Mouse (Mus musculus): ENCODE measurements around the gene Vcp.

Vcp gene

GRCm38 (mm10) chr4:42973868-42974267, 26.4 kb downstream of the Vcp start:
- in situ Hi-C loops (cut with MboI; ENCODE audit: low sequenced_read_pairs), result no loop called here

GRCm38 (mm10) chr4:42972952-42973351, 27.4 kb downstream of the Vcp start:
- in situ Hi-C loops (cut with MboI; ENCODE audit: low sequenced_read_pairs), result no loop called here

GRCm38 (mm10) chr4:42969304-42969703, 31.0 kb downstream of the Vcp start, which contains the start of gene 1700022I11Rik:
1700022I11Rik (plus strand) TSS chr4:42969604.
- in situ Hi-C loops (cut with MboI; ENCODE audit: low sequenced_read_pairs), result no loop called here

- in situ Hi-C loops (cut with MboI; ENCODE audit: low sequenced_read_pairs), result no loop called here
Observed at GRCm38 (mm10) chr4:42965039-42965719, 35.1 kb downstream of the Vcp start.

GRCm38 (mm10) chr4:42963480-42963879, 36.8 kb downstream of the Vcp start:
- in situ Hi-C loops (cut with MboI; ENCODE audit: low sequenced_read_pairs), result loop anchor here (5.0 kb wide), 1 partner anchor 91 kb away; the partner anchor contains the start of gene Fam205c

GRCm38 (mm10) chr4:42961592-42961991, 38.7 kb downstream of the Vcp start:
- in situ Hi-C loops (cut with MboI; ENCODE audit: low sequenced_read_pairs), result loop anchor here (5.0 kb wide), 1 partner anchor 89 kb away; the partner anchor contains the start of gene Fam205c

- in situ Hi-C loops (cut with MboI; ENCODE audit: low sequenced_read_pairs), result no loop called here
Observed at GRCm38 (mm10) chr4:42959382-42959781, 40.9 kb downstream of the Vcp start.

GRCm38 (mm10) chr4:42958942-42959341, 41.4 kb downstream of the Vcp start:
- in situ Hi-C loops (cut with MboI; ENCODE audit: low sequenced_read_pairs), result no loop called here

- in situ Hi-C loops (cut with MboI; ENCODE audit: low sequenced_read_pairs), result no loop called here
Observed at GRCm38 (mm10) chr4:42957979-42958378, 42.3 kb downstream of the Vcp start.

GRCm38 (mm10) chr4:42957306-42957705, 43.0 kb downstream of the Vcp start:
- in situ Hi-C loops (cut with MboI; ENCODE audit: low sequenced_read_pairs), result no loop called here

GRCm38 (mm10) chr4:42956581-42956980, 43.7 kb downstream of the Vcp start:
- in situ Hi-C loops (cut with MboI; ENCODE audit: low sequenced_read_pairs), result no loop called here

- in situ Hi-C loops (cut with MboI; ENCODE audit: low sequenced_read_pairs), result no loop called here
Observed at GRCm38 (mm10) chr4:42955200-42955599, 45.1 kb downstream of the Vcp start.

GRCm38 (mm10) chr4:42954297-42954696, 46.0 kb downstream of the Vcp start:
- in situ Hi-C loops (cut with MboI; ENCODE audit: low sequenced_read_pairs), result no loop called here

GRCm38 (mm10) chr4:42953435-42954094, 46.7 kb downstream of the Vcp start:
- in situ Hi-C loops (cut with MboI; ENCODE audit: low sequenced_read_pairs), result no loop called here

- in situ Hi-C loops (cut with MboI; ENCODE audit: low sequenced_read_pairs), result no loop called here
Observed at GRCm38 (mm10) chr4:42952563-42952962, 47.7 kb downstream of the Vcp start.

- in situ Hi-C loops (cut with MboI; ENCODE audit: low sequenced_read_pairs), result no loop called here
Observed at GRCm38 (mm10) chr4:42951206-42952195, 48.8 kb downstream of the Vcp start.

GRCm38 (mm10) chr4:42950065-42950558, 50.2 kb downstream of the Vcp start:
- in situ Hi-C loops (cut with MboI; ENCODE audit: low sequenced_read_pairs), result no loop called here

- in situ Hi-C loops (cut with MboI; ENCODE audit: low sequenced_read_pairs), result no loop called here
Observed at GRCm38 (mm10) chr4:42949676-42950051, 50.6 kb downstream of the Vcp start, which contains the start of gene Dnajb5. Dnajb5 (plus strand) TSS chr4:42949814.

- in situ Hi-C loops (cut with MboI; ENCODE audit: low sequenced_read_pairs), result no loop called here
Observed at GRCm38 (mm10) chr4:42949051-42949675, 51.1 kb downstream of the Vcp start.

- in situ Hi-C loops (cut with MboI; ENCODE audit: low sequenced_read_pairs), result no loop called here
Observed at GRCm38 (mm10) chr4:42948527-42948926, 51.8 kb downstream of the Vcp start.
